Mouse (Mus musculus) MEL-GATA-1-ER (cell line): Measurements from ENCODE around the gene 4930579G24Rik.
A peak's percentile ranks its signal among the peaks of the same experiment; 100 is the strongest.

Source experiments
- DNase-seq: peaks from one replicate; pipeline ENCODE4 v3.0.0-alpha.2; 2012; ENCODE audit warnings: low read depth; ENCODE audit errors: extremely low read depth

Gene 4930579G24Rik

DNA sequence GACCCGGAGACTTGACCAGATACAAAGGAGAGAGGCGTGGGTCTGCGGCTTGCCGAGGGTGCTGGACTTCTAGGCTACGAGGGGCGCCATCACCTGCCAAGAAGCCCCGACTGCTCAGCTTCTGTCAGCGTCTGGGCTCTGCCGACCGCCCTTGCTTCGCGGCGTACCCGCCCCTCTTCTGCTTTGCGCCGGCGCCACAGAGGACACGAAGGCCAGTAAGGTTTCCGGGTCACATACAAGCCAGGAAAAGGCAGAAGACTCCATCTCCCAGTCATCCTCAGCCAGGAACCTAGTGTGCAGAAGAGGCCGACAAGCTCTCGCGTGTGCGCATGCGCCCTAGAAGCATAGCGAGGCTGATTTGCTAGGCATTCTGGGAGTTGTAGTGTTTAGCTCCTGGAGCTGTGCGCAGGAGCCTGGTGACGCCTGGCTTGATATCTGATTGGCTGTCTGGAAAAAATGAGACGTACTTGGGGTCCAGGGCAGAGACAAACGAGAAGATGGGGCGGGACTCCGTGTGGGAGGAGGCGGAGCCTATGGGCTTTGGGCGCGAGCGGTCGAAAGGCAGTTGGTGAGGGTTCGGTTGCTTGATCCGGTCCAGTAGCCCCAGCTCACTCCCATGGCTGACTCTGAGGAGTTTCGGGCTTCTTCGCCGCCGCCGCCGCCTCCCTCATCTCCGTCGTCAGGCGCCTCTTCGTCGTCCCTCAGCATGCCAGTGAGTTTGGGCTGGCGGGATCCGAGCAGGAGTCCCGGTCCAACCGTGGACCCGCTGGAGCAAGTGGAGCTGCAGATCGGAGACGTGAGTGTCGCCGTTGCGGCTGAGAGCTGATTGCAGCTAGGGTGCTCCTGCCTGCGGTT, at the start of gene 4930579G24Rik:
TSS of gene 4930579G24Rik (plus strand) at position 519 of the 855 bp plus-strand sequence.
- peak; percentile 100 for DNase-seq

DNA sequence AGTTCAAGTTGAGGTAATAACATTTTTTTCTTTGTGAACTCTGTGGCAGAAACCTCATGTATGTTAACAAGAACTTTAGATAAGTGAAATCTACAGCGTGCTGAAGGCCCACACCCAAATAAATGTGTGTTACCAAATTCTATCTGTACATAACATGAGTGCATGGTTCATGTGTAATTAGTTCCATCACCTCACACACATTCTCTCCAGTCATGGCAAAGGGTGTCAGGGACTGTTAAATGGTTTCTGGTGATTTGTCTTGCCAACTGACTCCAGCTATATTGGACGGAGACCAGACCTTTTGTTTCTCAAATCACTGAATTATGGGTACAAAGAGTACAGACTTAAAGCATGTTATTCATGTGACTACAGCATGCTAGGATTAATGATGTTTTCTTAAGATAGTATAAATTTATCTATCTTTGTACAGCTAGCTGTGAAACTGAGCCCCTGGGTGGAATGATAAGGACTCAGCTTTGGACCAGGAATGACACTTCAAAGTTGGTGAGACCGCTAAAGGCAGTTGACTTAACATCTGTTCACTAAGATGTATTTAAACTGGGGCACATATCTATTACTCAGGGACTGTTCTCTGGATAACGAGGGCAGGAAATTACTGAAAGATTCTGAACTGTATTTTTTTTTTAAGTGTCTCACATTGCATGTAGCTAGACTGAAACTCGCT, 48.8 kb upstream of the 4930579G24Rik start:
- no peak for DNase-seq

DNA sequence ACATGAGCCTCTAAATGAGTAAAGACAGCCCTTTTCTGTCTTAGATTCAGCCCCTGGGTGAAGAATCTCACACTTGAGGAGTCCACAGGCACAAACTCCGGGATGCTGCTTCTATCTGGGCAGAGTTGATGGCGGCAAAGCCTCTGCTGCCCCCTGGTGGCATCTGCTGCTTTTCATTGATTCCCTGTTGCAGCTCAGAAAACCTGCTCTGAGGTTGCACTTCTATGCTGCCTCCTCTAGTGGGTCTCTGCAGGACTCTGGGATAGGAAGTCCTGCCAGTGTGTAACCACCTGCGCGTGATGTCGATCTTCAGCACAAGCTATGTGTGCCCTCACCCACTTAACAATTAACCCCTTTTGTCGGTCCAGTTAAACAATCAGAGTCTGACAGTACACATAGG, 42.1 kb upstream of the 4930579G24Rik start:
- peak; percentile 92 for DNase-seq

DNA sequence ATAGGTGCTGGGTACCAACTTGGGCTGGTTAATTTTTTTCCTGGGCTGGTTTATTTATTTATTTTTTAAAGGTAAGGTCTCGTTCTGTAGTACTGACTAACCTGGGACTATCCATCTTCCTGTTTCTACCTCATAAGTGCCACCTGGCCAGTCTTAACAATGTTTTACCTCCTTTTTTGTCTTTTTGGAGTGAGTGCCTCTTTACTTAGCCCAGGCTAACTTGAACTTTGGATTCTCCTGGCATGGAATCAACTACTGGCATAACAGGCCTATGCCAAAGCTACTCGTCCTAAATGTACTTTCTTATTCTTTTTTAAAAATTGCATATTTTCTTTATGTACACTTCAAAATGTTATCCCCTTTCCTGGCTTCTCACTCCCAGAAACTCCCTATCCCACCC, 39.2 kb upstream of the 4930579G24Rik start:
- DNase-seq: no peak

- peak; percentile 86 for DNase-seq
Observed at GRCm38 (mm10) chr3:79590863-79591792, 37.8 kb upstream of the 4930579G24Rik start, which contains the start of gene Ppid. Gene Ppid (plus strand): TSS chr3:79591342.

DNA sequence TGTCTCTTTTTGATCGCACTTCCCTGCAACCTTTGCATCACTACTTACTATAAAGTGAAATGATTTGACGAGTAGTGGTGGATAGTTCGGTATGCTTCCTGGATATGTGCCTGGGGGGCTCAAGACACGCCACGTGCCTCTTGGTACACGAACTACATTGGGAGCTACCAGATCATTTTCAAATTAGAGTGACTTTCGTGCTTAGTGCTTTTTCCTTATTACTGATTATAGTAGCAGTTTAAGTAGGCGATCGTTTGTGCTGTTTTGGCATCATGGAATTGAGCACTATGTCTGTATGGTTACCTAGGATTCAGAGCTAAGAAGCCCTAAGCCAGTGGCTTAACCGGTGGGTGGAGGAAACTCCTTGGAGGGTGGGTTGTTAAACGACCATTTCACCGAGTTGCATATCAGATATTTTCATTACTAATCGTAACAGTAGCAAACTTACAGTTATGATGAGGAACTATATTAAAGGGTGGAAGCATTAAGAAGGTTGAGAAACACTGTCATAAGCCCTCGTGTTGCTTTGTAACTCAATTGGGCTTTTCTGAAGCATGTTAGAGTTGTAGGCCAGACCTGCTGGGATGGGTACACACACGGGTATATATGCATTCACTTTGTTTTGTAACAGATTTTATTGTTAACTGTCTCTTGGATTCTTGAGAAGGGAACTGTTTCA, 36.9 kb upstream of the 4930579G24Rik start:
- DNase-seq: no peak

- DNase-seq: no peak
Observed at GRCm38 (mm10) chr3:79595468-79595867, 33.4 kb upstream of the 4930579G24Rik start.

GRCm38 (mm10) chr3:79609886-79610285, 19.0 kb upstream of the 4930579G24Rik start:
- no peak for DNase-seq

DNA sequence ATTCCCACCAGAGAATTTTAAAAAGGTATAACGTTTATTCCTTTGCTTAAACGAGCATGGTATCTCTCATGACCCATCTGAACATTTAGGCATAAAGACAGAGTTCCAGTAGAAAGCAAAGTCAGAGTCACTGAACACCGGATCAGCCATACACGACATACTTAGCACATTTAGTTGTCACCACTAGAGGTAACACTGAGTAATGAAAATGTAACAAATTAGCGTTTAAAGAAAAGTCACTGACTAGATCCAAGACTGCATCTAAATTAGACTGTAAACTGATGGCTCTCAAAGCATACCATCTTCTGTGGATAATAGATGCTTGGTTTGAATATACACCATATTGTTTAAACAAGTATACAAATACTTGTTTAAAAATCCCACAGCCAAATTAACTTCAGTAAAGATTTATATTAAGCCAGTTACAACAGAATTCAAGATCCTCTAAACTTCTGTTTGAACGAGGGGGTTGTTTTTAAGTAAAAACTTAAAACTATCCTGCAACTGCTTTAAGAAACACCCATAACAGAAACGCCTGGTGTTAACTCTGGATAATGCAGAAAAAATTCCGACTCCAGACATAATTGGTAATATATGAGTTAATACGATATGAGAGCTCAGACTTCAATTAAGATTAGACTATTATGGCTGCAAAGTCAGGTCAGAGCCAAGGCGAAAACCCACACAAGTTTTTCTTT, 1.2 kb upstream of the 4930579G24Rik start:
- DNase-seq: peak; percentile 71

DNA sequence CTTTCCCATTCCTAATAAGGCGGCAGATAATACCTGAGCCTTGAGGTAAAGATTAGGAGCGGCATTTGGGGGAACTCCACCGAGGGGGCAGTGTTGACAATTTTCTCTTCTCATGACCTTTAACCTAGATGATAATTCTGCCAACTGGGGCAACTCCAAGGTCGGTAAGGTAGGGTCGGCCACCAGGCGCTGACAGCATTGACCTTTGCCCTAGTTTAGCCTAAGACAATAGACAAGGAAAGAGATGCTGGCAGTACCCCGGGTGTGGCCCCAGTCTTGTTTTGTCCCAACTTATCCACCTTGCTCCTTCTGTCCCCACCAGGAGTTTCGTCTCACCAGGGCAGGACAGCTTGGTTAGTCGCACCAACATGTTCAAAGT, 708 bp upstream of the 4930579G24Rik start:
- DNase-seq: no peak

DNA sequence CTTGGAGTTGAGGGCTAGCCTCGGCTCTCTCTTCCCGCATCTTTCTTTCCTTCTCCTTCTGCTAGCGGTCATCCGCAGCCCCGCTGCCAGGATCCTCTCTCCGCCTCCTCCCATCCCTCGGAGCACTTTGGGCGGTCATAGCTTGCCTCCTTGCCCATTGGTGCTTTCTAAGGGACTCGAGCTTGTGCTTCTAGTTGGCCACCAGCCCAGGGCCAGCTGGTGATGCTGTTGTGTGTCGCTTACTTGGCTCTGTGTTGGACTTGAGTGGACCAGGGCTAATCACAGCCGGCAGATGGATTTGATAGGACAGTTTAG, 494 bp downstream of the 4930579G24Rik start, which contains the start of gene Etfdh:
TSS of gene Etfdh (minus strand) at position 85 of the 315 bp plus-strand sequence.
- peak; percentile 66 for DNase-seq

- DNase-seq: no peak
Observed at GRCm38 (mm10) chr3:79652129-79652528, 23.2 kb downstream of the 4930579G24Rik start.

DNA sequence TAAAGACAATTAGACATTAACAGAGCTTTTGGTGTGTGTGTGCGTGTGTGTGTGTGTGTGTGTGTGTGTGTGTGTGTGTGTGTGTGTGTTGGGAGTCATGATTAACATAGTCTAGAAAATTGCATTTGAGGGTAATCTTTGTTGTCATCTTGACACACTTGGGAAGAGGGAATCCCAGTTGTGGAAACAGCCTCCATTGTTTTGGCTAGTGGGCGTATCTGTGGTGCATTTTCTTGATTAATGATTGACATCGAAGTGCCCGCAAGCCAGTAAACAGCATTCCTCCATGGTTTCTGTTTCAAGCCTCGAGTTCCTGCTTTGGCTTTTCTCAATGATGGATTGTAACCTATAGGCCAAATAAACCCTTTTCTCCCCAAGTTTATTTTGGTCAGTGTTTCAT, 27.8 kb downstream of the 4930579G24Rik start:
- no peak for DNase-seq

GRCm38 (mm10) chr3:79664787-79665408, 36.0 kb downstream of the 4930579G24Rik start:
- DNase-seq: peak; percentile 60

GRCm38 (mm10) chr3:79670556-79670955, 41.7 kb downstream of the 4930579G24Rik start:
- DNase-seq: no peak

- no peak for DNase-seq
Observed at GRCm38 (mm10) chr3:79672188-79672587, 43.3 kb downstream of the 4930579G24Rik start.

DNA sequence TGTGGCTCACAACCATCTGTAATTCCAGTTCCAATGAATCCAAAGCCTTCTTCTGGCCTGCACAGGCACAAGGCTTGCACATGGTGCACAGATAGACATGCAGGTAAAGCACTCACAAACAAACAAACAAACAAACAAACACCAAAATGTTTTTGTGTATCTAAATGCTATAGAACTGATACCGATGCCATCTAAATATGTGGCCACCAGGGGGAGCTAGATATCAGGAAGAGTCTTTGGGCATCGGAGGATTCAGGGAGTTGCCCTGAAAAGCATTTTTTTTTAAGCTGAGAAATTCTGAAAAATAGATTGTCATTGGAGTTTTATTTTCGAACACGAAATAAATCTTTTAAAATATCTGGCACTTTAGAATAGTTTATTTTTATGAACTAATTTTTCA, 44.2 kb downstream of the 4930579G24Rik start:
- DNase-seq: peak; percentile 32

- DNase-seq: no peak
Observed at GRCm38 (mm10) chr3:79674641-79675040, 45.8 kb downstream of the 4930579G24Rik start.

GRCm38 (mm10) chr3:79676411-79676810, 47.5 kb downstream of the 4930579G24Rik start:
- DNase-seq: no peak
